Mouse (Mus musculus) Patski (cell line): Measurements from ENCODE around the gene Mcmbp. TPM values are rescaled to one million over a fixed set of nuclear protein-coding genes. Genes with fewer than 3 reads are reported as not detected.

ENCODE experiments used
- ATAC-seq: fragments of 100-300 bp; one replicate; pipeline ENCODE4 v1.8.0; 2021
- CTCF ChIA-PET: fragments of 350-600 bp; sonication (Branson Sonifier 250); formaldehyde crosslinking; loops from one replicate; lab custom pipeline; 2022; ENCODE audit warnings: inconsistent platforms; lab: Charles Lee
- POLR2A ChIA-PET: fragments of 350-600 bp; sonication (Branson Sonifier 250); formaldehyde crosslinking; loops from one replicate; lab custom pipeline; 2022; ENCODE audit warnings: antibody characterized with exemption, inconsistent platforms; lab: Charles Lee
- DNase-seq: peaks from one replicate; pipeline ENCODE4 v3.0.0-alpha.2; 2011; ENCODE audit warnings: low read depth, low spot score
- H3K27me3 ChIP-seq: fragments of 371-371 bp; one replicate; pipeline ENCODE4 v1.5.1; 2021
- CTCF ChIP-seq: fragments of 100-300 bp; IDR thresholded peaks from one replicate; pipeline ENCODE4 v1.5.1; 2021
- in situ Hi-C: fragments of 300-500 bp; cut with MboI; formaldehyde crosslinking; loops from 3 replicates; pipeline ENCODE4 v1.11.1; 2018; ENCODE audit warnings: low pct_unique_long_range_greater_than_20kb, mixed read lengths
- polyA plus RNA-seq: library from polyadenylated mRNA; unstranded; gene quantifications from one replicate; pipeline ENCODE4 v1.2.3, GENCODE M21; 2021

Gene Mcmbp
- polyA plus RNA-seq, 1 experiment from 2014 or later, result 40.4 TPM

DNA sequence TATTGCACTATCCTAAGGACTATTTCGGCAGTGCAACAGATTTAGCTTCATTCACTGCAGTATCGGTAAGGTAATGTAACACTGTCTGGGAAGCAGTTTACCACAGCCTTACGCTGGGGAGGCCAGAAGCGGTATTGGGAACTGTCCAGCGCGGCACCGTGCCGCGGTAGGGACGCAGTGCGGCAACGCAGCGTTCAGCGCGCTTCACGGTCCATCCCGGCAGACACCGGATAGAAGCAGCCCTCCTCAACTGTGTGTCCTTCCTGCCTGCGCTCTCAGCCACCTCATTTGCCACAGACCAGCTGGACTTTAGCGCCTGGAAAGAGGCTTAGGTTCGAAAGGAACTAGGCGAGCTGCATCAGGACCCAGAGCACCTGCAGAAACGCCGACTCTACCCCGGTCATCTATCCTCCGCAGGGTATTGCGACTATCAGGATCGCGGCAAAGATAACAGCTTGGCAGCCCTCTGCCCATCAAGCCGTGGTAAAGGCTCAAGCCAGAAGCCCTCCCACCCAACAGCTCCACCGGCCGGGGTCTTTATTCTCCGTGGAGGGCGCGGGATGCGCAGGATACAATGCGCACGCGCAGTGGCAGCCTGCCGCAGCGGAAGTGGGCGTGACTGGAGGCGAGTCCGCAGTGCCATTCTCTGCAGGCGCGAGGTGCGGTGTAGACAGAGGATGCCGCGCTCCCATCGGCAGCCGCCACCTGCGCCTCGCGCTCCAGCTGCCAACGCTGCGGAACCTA lies 52.3 kb downstream of the Mcmbp start:
- in situ Hi-C loops, result no loop called here
- no peak for ATAC-seq
- H3K27me3 ChIP-seq, result no peaks in the 10 kb centered on the region
- TF ChIP-seq CTCF, result no peak
- no peak for DNase-seq
- ChIA-PET POLR2A (no interaction called here), CTCF (no interaction called here)

DNA sequence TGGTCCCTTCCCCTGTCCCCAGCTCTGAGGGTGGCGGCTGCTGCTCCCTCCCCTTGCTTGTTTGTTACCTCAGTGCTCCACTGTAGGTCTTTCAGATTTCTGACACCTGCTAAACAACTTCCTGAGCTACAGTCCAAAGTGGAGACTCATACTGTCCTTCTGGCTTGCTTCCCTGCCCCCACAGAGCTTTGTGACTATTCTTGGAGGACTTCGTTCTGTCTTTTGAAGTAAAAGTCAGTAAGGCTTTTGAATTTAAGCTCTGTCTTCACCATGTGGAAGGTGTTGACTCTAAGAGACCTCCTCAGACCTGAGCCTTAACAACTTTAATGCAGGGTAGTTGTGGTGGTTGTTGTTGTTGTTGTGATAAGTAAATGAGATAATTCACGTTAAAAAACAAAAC lies 61.7 kb downstream of the Mcmbp start:
- ChIA-PET POLR2A (no interaction called here), CTCF (interaction anchor here (0.9 kb wide), 1 partner anchor 8 kb away, joined by 3 read pairs; no protein-coding TSS in a partner anchor)
- in situ Hi-C loops, result loop anchor here (10.0 kb wide), 1 partner anchor 154 kb away; the partner anchor contains the start of gene Bag3
- no peak for TF ChIP-seq CTCF
- H3K27me3 ChIP-seq, result no peaks in the 10 kb centered on the region
- no peak for DNase-seq
- ATAC-seq, result no peak

DNA sequence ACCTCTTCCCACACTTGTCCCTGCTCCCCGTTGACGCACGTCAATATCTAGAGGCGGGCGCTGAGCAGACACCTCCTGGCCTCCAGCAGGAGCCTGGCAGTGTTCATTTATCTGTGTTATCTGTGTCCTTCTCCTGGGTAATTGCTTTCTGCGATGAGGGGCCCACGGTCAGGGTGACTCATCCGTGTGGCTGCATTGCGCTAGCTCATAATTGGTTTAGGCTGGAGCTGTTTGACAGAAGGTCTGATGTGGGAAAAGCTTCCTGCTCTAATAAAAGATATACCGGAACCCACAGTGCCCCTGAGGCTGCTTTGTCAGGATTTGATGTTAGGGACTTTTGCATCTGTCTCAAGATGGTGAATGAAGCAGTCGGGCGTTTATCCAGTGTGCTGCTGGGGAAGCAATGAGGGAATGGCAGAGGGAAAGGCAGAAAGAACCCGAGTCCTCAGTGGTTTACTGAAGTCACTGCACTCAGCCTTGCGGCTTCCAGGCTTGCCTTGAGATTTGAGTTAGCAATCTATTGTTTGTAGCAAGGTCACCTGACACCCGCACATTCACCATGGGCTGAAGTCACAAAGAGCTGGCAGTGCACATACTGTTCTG lies 67.8 kb downstream of the Mcmbp start:
- no peak for TF ChIP-seq CTCF
- ATAC-seq (no peak), DNase-seq (peak; percentile 56)
- in situ Hi-C loops, result loop anchor here (10.0 kb wide), 1 partner anchor 148 kb away; the partner anchor contains the start of gene Bag3
- POLR2A ChIA-PET, result interaction anchor here (1.6 kb wide), 1 partner anchor 12 kb away, joined by 4 read pairs; no protein-coding TSS in a partner anchor
- no peaks in the 10 kb centered on the region for H3K27me3 ChIP-seq
- CTCF ChIA-PET, result interaction anchor here (0.8 to 1.4 kb wide), 3 partner anchors 10 to 140 kb away, joined by 3 to 4 read pairs (median 4); no protein-coding TSS in a partner anchor

DNA sequence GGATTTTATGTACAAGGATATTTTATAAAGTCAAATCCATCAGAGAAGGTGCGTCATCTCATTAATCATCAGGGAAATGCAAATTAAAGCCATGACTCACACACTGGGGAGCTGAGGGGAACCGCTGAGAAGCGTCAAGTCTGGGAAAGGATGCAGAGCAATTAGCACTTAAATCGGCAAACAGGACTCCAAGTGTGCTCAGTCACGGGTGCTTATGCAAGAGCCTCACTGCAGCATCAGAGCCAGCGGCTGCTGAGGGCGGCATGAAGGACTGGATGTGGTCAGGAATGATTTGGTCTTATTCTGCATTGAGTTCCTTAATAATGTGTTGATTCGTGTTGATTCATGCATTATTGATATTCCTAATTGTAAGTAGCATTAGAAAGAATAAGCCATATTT lies 68.3 kb downstream of the Mcmbp start:
- TF ChIP-seq CTCF, result no peak
- DNase-seq (peak; percentile 72), ATAC-seq (peak; percentile 60)
- in situ Hi-C loops, result loop anchor here (10.0 kb wide), 1 partner anchor 147 kb away; the partner anchor contains the start of gene Bag3
- ChIA-PET POLR2A (interaction anchor here (0.6 to 1.6 kb wide), 2 partner anchors 11 to 41 kb away, joined by 3 to 4 read pairs; no protein-coding TSS in a partner anchor), CTCF (interaction anchor here (0.8 to 1.4 kb wide), 4 partner anchors 9 to 140 kb away, joined by 3 to 4 read pairs (median 4); no protein-coding TSS in a partner anchor)
- H3K27me3 ChIP-seq, result no peaks in the 10 kb centered on the region

DNA sequence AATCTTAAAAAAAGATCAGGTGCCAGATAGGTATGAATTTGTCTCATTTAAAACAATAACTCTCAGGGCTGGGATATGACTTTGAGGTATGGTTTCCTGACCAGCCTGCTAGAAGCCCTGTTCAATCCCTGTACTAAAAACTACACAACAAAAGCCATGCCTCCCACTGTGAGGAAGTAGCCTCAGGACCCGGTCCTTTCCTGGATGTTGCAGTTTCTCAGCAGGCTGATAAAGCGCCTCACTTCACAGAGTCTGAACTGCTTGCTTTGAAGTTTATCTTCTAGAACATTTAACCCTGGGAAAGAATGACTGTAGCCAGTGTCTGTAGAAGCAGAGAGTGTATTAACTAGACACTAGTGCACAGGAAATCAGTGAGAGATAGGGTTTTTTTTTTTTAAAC lies 71.5 kb downstream of the Mcmbp start:
- POLR2A ChIA-PET, result no interaction called here
- ATAC-seq (no peak), DNase-seq (no peak)
- no peak for TF ChIP-seq CTCF
- in situ Hi-C loops, result no loop called here
- no peaks in the 10 kb centered on the region for H3K27me3 ChIP-seq
- CTCF ChIA-PET, result no interaction called here

DNA sequence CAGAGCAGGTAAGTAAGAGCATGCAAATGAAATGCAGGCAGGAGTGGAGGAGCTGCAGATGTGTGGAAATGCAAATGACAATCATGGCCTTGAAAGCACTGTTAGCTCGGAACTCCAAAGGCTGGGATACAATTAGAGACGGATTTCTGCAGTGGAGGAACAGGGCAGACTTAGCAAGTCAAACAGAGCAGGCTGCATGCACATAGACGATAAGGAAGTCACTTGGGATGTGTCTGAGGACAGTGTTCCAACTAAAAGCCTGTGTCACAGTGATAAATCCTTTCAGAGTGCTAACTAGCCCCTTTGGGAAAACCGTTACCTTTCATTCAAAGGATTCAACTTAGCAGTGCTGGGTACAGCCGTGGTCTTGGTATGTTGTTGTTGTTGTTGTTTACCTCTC lies 72.5 kb downstream of the Mcmbp start:
- ChIA-PET POLR2A (no interaction called here), CTCF (interaction anchor here (1.2 kb wide), 1 partner anchor 24 kb away, joined by 3 read pairs; no protein-coding TSS in a partner anchor)
- no peak for TF ChIP-seq CTCF
- DNase-seq (no peak), ATAC-seq (no peak)
- in situ Hi-C loops, result no loop called here
- H3K27me3 ChIP-seq, result no peaks in the 10 kb centered on the region

- in situ Hi-C loops, result no loop called here
Observed at GRCm38 (mm10) chr7:128664861-128665377, 75.4 kb downstream of the Mcmbp start.

DNA sequence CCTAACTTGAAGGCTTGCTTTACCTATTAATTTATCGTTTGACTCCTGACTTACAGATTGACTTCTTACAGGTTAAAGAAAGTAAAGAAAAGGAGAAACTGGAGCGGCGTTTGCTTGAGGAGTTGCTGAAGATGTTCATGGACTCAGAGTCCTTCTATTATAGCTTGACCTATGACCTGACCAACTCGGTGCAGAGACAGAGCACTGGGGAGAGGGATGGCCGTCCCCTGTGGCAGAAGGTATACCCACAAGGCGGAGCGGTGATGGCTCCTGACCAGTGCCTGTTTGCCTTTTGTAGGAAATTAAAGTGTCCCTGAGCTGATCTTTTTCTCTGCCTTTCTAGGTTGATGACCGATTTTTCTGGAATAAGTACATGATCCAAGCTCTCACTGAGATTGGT lies 76.4 kb downstream of the Mcmbp start:
- DNase-seq, result no peak
- in situ Hi-C loops, result no loop called here
- TF ChIP-seq CTCF, result no peak
- ChIA-PET CTCF (interaction anchor here (1.0 kb wide), 1 partner anchor 72 kb away, joined by 4 read pairs; no protein-coding TSS in a partner anchor), POLR2A (no interaction called here)
- no peaks in the 10 kb centered on the region for H3K27me3 ChIP-seq
- no peak for ATAC-seq

More at GRCm38 (mm10) chr7:128664861-128665377, 75.4 kb downstream of the Mcmbp start:
- ATAC-seq (no peak), DNase-seq (no peak)
- no peak for TF ChIP-seq CTCF
- no peaks in the 10 kb centered on the region for H3K27me3 ChIP-seq
- ChIA-PET CTCF (interaction anchor here (1.3 kb wide), 1 partner anchor 35 kb away, joined by 4 read pairs; no protein-coding TSS in a partner anchor), POLR2A (no interaction called here)

DNA sequence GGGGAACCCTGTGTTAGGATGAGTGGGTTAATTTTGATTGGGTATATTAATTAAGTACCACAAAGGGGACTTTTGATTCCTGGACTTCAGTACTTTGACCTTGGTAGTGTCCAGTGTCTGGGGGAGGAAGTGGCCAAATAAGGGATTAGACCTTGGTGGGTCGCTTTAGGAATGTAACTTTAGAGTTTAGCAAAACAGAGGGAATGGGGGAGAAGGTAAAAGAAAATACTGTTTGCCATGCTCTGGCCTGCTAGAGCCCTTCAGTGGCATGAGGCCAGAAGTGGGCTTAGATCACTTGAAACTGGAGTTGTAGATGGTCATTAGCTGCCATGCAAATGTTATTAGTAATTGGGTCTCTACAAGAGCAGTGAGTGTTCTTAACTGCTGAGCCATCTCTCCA lies 83.3 kb downstream of the Mcmbp start:
- H3K27me3 ChIP-seq, result no peaks in the 10 kb centered on the region
- ChIA-PET CTCF (interaction anchor here (1.1 kb wide), 1 partner anchor 9 kb away, joined by 3 read pairs; no protein-coding TSS in a partner anchor), POLR2A (interaction anchor here (0.6 kb wide), 1 partner anchor 17 kb away, joined by 3 read pairs; no protein-coding TSS in a partner anchor)
- no peak for TF ChIP-seq CTCF
- no peak for ATAC-seq
- DNase-seq, result no peak
- in situ Hi-C loops, result no loop called here

Other genes starting within 250 kb of the Mcmbp start
- gene Bag3, start 216.9 kb downstream of the Mcmbp start, polyA plus RNA-seq, result 56.0 TPM
- gene Inpp5f, start 129.2 kb downstream of the Mcmbp start, polyA plus RNA-seq, result 44.3 TPM
- gene Sec23ip, start 4.4 kb upstream of the Mcmbp start, polyA plus RNA-seq, result 37.0 TPM